Mouse (Mus musculus): ENCODE measurements around the gene Rnf38.

- no peak for TF ChIP-seq POLR2A (IDR thresholded peaks at IDR 0.05; ENCODE audit: borderline replicate concordance, extremely low read depth, insufficient read depth, insufficient read length, poor library complexity, severe bottlenecking)
- no peak for TF ChIP-seq CTCF (IDR thresholded peaks at IDR 0.05; ENCODE audit: borderline replicate concordance, extremely low read depth, insufficient read depth, insufficient read length)
These were observed 69.0 kb downstream of the Rnf38 start for GRCm38 (mm10) chr4:44164621-44165020.
